Mouse (Mus musculus): ENCODE results near the gene Mtmr12.

The Mtmr12 gene

DNA sequence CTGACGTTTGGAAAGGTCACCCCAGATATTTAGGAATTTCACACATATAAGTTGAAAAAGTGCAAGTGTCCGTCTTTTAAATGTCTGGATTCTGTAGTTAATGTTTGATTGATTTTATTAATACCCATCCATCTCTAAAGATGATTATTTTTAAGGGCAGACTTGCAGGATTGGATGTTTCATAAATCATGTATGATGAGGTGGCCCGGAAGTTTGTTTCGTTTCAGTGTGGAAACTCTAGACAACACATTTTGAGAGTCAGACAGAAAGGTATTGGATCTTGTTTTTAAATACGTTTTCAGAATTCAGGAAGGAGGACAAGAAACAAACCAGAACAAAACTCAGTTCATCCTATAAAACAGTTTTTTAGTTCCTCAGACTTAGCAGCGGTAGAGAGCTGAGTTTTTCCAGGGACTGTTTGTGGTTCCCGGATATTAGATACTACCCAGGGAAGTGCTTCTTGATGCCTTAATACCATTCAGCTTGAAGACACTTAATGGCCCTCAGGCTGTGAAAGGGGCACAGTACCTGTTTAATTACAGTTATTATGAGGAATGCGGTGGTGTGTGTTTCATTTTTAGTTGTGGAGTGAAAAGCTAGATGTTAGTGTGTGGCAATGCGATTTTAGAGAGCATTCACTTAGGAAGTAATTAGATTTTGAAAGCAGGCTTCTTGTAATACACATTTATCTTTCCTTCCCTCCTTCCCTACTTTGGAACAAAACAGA is 118.0 kb downstream of the Mtmr12 start:
- DNase-seq, result no peak
